Mouse (Mus musculus): ENCODE data around the gene Asic2.
A peak's percentile ranks its signal among the peaks of the same experiment; 100 is the strongest.

The Asic2 gene

GRCm38 (mm10) chr11:81153161-81153840, 815.0 kb downstream of the Asic2 start:
- DNase-seq: no peak

- no peak for DNase-seq
Measured at GRCm38 (mm10) chr11:81152460-81153160, 815.6 kb downstream of the Asic2 start.

- peak; percentile 5 for DNase-seq
Measured at GRCm38 (mm10) chr11:81152021-81152385, 816.3 kb downstream of the Asic2 start.

- DNase-seq: no peak
Measured at GRCm38 (mm10) chr11:81151286-81152020, 816.8 kb downstream of the Asic2 start.

- no peak for DNase-seq
Measured at GRCm38 (mm10) chr11:81150621-81151020, 817.6 kb downstream of the Asic2 start.

- no peak for DNase-seq
Measured at GRCm38 (mm10) chr11:81148423-81148822, 819.8 kb downstream of the Asic2 start.

- DNase-seq: no peak
Measured at GRCm38 (mm10) chr11:81146574-81147157, 821.6 kb downstream of the Asic2 start.

GRCm38 (mm10) chr11:81135141-81135540, 833.1 kb downstream of the Asic2 start:
- no peak for DNase-seq

- no peak for DNase-seq
Measured at GRCm38 (mm10) chr11:81133950-81134349, 834.3 kb downstream of the Asic2 start.

GRCm38 (mm10) chr11:81132669-81133068, 835.6 kb downstream of the Asic2 start:
- no peak for DNase-seq

GRCm38 (mm10) chr11:81124363-81124762, 843.9 kb downstream of the Asic2 start:
- DNase-seq: no peak

GRCm38 (mm10) chr11:81120024-81120576, 848.2 kb downstream of the Asic2 start:
- DNase-seq: no peak

GRCm38 (mm10) chr11:81118055-81118454, 850.2 kb downstream of the Asic2 start:
- DNase-seq: no peak

- peak; percentile 5 for DNase-seq
Measured at GRCm38 (mm10) chr11:81115666-81116065, 852.6 kb downstream of the Asic2 start.

- no peak for DNase-seq
Measured at GRCm38 (mm10) chr11:81111626-81112025, 856.6 kb downstream of the Asic2 start.

GRCm38 (mm10) chr11:81110049-81110448, 858.2 kb downstream of the Asic2 start:
- no peak for DNase-seq

- DNase-seq: no peak
Measured at GRCm38 (mm10) chr11:81106949-81107348, 861.3 kb downstream of the Asic2 start.

- DNase-seq: no peak
Measured at GRCm38 (mm10) chr11:81100829-81101228, 867.4 kb downstream of the Asic2 start.

- no peak for DNase-seq
Measured at GRCm38 (mm10) chr11:81096011-81096410, 872.2 kb downstream of the Asic2 start.

- no peak for DNase-seq
Measured at GRCm38 (mm10) chr11:81094581-81094980, 873.7 kb downstream of the Asic2 start.

GRCm38 (mm10) chr11:81092161-81092560, 876.1 kb downstream of the Asic2 start:
- DNase-seq: no peak

- no peak for DNase-seq
Measured at GRCm38 (mm10) chr11:81083822-81084221, 884.4 kb downstream of the Asic2 start.
